Mouse (Mus musculus): ENCODE data around the gene Treh. TPM values are rescaled to one million over a fixed set of nuclear protein-coding genes. Genes with fewer than 3 reads are reported as not detected.

Treh gene
- polyA plus RNA-seq, 1 experiment, result not detected

- no peak for TF ChIP-seq POLR2A (IDR thresholded peaks at IDR 0.05; ENCODE audit: low read depth, low read length)
- TF ChIP-seq CTCF (IDR thresholded peaks at IDR 0.05; ENCODE audit: extremely low read depth, insufficient read depth, insufficient read length, insufficient replicate concordance), result no peak
- DNase-seq (ENCODE audit: low read depth in 1 of 2, low spot score in 2 of 2), result no peak
- peaks cover 6% of the 10 kb centered on the region; the same call in 1 of the 2 replicates for H3K4me1 ChIP-seq (ENCODE audit: control insufficient read depth, insufficient read depth, insufficient read length)
- H3K27me3 ChIP-seq (ENCODE audit: control insufficient read depth, insufficient read depth, low read length), result no peaks in the 10 kb centered on the region
- no peak overlapping the region for H3K4me3 ChIP-seq (ENCODE audit: extremely low read depth, insufficient read depth, insufficient read length)
- 95% methylated on average over 9 of the region's 9 CpGs for WGBS
- H3K36me3 ChIP-seq (ENCODE audit: control insufficient read depth, insufficient read depth, low read length), result no peaks in the 10 kb centered on the region
- no peak overlapping the region for H3K27ac ChIP-seq (ENCODE audit: insufficient read depth, low read length)
Measured at GRCm38 (mm10) chr9:44688013-44688412, 15.0 kb downstream of the Treh start.

GRCm38 (mm10) chr9:44690641-44691040 is 17.6 kb downstream of the Treh start:
- Histone ChIP-seq H3K36me3 (ENCODE audit: control insufficient read depth, insufficient read depth, low read length) (no peaks in the 10 kb centered on the region), H3K27ac (ENCODE audit: insufficient read depth, low read length) (no peak overlapping the region), H3K4me3 (ENCODE audit: extremely low read depth, insufficient read depth, insufficient read length) (no peak overlapping the region), H3K4me1 (ENCODE audit: control insufficient read depth, insufficient read depth, insufficient read length) (peaks cover 6% of the 10 kb centered on the region; the same call in 1 of the 2 replicates), H3K27me3 (ENCODE audit: control insufficient read depth, insufficient read depth, low read length) (no peaks in the 10 kb centered on the region)
- 19% methylated on average over 7 of the region's 7 CpGs for WGBS
- DNase-seq (ENCODE audit: low read depth in 1 of 2, low spot score in 2 of 2), result peak; percentile 27 to 40
- no peak for TF ChIP-seq POLR2A (IDR thresholded peaks at IDR 0.05; ENCODE audit: low read depth, low read length)
- TF ChIP-seq CTCF (IDR thresholded peaks at IDR 0.05; ENCODE audit: extremely low read depth, insufficient read depth, insufficient read length, insufficient replicate concordance), result no peak

- WGBS, result 53% methylated on average over 21 of the region's 21 CpGs
- no peak overlapping the region for H3K27ac ChIP-seq (ENCODE audit: insufficient read depth, low read length)
- H3K4me3 ChIP-seq (ENCODE audit: extremely low read depth, insufficient read depth, insufficient read length), result no peak overlapping the region
- no peaks in the 10 kb centered on the region for H3K36me3 ChIP-seq (ENCODE audit: control insufficient read depth, insufficient read depth, low read length)
- no peak for TF ChIP-seq POLR2A (IDR thresholded peaks at IDR 0.05; ENCODE audit: low read depth, low read length)
- TF ChIP-seq CTCF (IDR thresholded peaks at IDR 0.05; ENCODE audit: extremely low read depth, insufficient read depth, insufficient read length, insufficient replicate concordance), result no peak
- H3K4me1 ChIP-seq (ENCODE audit: control insufficient read depth, insufficient read depth, insufficient read length), result peaks cover 6% of the 10 kb centered on the region; the same call in 1 of the 2 replicates
- no peaks in the 10 kb centered on the region for H3K27me3 ChIP-seq (ENCODE audit: control insufficient read depth, insufficient read depth, low read length)
- DNase-seq (ENCODE audit: low read depth in 1 of 2, low spot score in 2 of 2), result no peak
Measured at GRCm38 (mm10) chr9:44691671-44692520, 18.9 kb downstream of the Treh start.

GRCm38 (mm10) chr9:44693071-44693470 is 20.0 kb downstream of the Treh start:
- no peaks in the 10 kb centered on the region for H3K36me3 ChIP-seq (ENCODE audit: control insufficient read depth, insufficient read depth, low read length)
- no peaks in the 10 kb centered on the region for H3K27me3 ChIP-seq (ENCODE audit: control insufficient read depth, insufficient read depth, low read length)
- WGBS, result 91% methylated on average over 11 of the region's 11 CpGs
- peaks cover 6% of the 10 kb centered on the region; the same call in 1 of the 2 replicates for H3K4me1 ChIP-seq (ENCODE audit: control insufficient read depth, insufficient read depth, insufficient read length)
- no peak overlapping the region for H3K4me3 ChIP-seq (ENCODE audit: extremely low read depth, insufficient read depth, insufficient read length)
- no peak overlapping the region for H3K27ac ChIP-seq (ENCODE audit: insufficient read depth, low read length)
- no peak for DNase-seq (ENCODE audit: low read depth in 1 of 2, low spot score in 2 of 2)
- TF ChIP-seq POLR2A (IDR thresholded peaks at IDR 0.05; ENCODE audit: low read depth, low read length) (no peak), CTCF (IDR thresholded peaks at IDR 0.05; ENCODE audit: extremely low read depth, insufficient read depth, insufficient read length, insufficient replicate concordance) (no peak)

- TF ChIP-seq POLR2A (IDR thresholded peaks at IDR 0.05; ENCODE audit: low read depth, low read length) (no peak), CTCF (IDR thresholded peaks at IDR 0.05; ENCODE audit: extremely low read depth, insufficient read depth, insufficient read length, insufficient replicate concordance) (no peak)
- no peaks in the 10 kb centered on the region for H3K27me3 ChIP-seq (ENCODE audit: control insufficient read depth, insufficient read depth, low read length)
- no peak for DNase-seq (ENCODE audit: low read depth in 1 of 2, low spot score in 2 of 2)
- H3K27ac ChIP-seq (ENCODE audit: insufficient read depth, low read length), result no peak overlapping the region
- H3K4me1 ChIP-seq (ENCODE audit: control insufficient read depth, insufficient read depth, insufficient read length), result no peaks in the 10 kb centered on the region
- H3K4me3 ChIP-seq (ENCODE audit: extremely low read depth, insufficient read depth, insufficient read length), result no peak overlapping the region
- H3K36me3 ChIP-seq (ENCODE audit: control insufficient read depth, insufficient read depth, low read length), result no peaks in the 10 kb centered on the region
- WGBS, result 91% methylated on average over 16 of the region's 16 CpGs
Measured at GRCm38 (mm10) chr9:44697866-44698265, 24.8 kb downstream of the Treh start.

- H3K27me3 ChIP-seq (ENCODE audit: control insufficient read depth, insufficient read depth, low read length), result no peaks in the 10 kb centered on the region
- DNase-seq (ENCODE audit: low read depth in 1 of 2, low spot score in 2 of 2), result no peak
- H3K36me3 ChIP-seq (ENCODE audit: control insufficient read depth, insufficient read depth, low read length), result no peaks in the 10 kb centered on the region
- 93% methylated on average over 10 of the region's 10 CpGs for WGBS
- no peak overlapping the region for H3K4me3 ChIP-seq (ENCODE audit: extremely low read depth, insufficient read depth, insufficient read length)
- H3K27ac ChIP-seq (ENCODE audit: insufficient read depth, low read length), result no peak overlapping the region
- H3K4me1 ChIP-seq (ENCODE audit: control insufficient read depth, insufficient read depth, insufficient read length), result no peaks in the 10 kb centered on the region
- TF ChIP-seq POLR2A (IDR thresholded peaks at IDR 0.05; ENCODE audit: low read depth, low read length) (no peak), CTCF (IDR thresholded peaks at IDR 0.05; ENCODE audit: extremely low read depth, insufficient read depth, insufficient read length, insufficient replicate concordance) (no peak)
Measured at GRCm38 (mm10) chr9:44699196-44699595, 26.2 kb downstream of the Treh start.

- H3K27me3 ChIP-seq (ENCODE audit: control insufficient read depth, insufficient read depth, low read length), result no peaks in the 10 kb centered on the region
- DNase-seq (ENCODE audit: low read depth in 1 of 2, low spot score in 2 of 2), result no peak
- H3K4me1 ChIP-seq (ENCODE audit: control insufficient read depth, insufficient read depth, insufficient read length), result no peaks in the 10 kb centered on the region
- WGBS, result 83% methylated on average over 5 of the region's 5 CpGs
- no peak overlapping the region for H3K27ac ChIP-seq (ENCODE audit: insufficient read depth, low read length)
- no peaks in the 10 kb centered on the region for H3K36me3 ChIP-seq (ENCODE audit: control insufficient read depth, insufficient read depth, low read length)
- no peak overlapping the region for H3K4me3 ChIP-seq (ENCODE audit: extremely low read depth, insufficient read depth, insufficient read length)
- TF ChIP-seq POLR2A (IDR thresholded peaks at IDR 0.05; ENCODE audit: low read depth, low read length), result no peak
Measured at GRCm38 (mm10) chr9:44699730-44700129, 26.7 kb downstream of the Treh start.
